Mouse (Mus musculus) heart, adult 9 months (tissue): ENCODE results near the gene Hnrnpc.
A peak's percentile ranks its signal among the peaks of the same experiment; 100 is the strongest.
"Not testable (repeated sequence)": the region's sequence is repeated elsewhere in the genome, so short reads cannot be mapped to it uniquely, and the experiment has no call there.

Experiments
- DNase-seq, 2 experiments: peaks; one replicate each; pipeline ENCODE4 v3.0.0; 2022; ENCODE audit warnings: low spot score in 2 of 2

Gene Hnrnpc

DNA sequence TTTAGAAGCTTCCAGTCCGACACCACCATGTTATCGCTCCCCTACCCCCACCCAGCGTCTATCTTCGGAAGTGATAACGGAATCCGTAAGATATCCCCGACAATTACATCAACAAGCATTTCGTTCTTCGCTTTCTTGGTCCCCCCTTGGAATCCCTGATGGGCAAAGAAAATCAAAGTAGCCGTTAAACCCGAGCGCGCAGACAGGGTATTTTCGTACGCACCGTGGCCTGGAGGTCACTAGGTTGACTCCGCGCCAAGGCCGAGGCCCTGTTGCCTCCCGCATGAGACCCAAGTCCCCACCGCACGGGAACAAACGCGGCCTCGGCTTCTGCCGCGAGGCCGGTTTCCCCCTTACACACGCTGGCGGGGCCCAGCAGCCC, 363 bp downstream of the Hnrnpc start:
- no peak for DNase-seq

DNA sequence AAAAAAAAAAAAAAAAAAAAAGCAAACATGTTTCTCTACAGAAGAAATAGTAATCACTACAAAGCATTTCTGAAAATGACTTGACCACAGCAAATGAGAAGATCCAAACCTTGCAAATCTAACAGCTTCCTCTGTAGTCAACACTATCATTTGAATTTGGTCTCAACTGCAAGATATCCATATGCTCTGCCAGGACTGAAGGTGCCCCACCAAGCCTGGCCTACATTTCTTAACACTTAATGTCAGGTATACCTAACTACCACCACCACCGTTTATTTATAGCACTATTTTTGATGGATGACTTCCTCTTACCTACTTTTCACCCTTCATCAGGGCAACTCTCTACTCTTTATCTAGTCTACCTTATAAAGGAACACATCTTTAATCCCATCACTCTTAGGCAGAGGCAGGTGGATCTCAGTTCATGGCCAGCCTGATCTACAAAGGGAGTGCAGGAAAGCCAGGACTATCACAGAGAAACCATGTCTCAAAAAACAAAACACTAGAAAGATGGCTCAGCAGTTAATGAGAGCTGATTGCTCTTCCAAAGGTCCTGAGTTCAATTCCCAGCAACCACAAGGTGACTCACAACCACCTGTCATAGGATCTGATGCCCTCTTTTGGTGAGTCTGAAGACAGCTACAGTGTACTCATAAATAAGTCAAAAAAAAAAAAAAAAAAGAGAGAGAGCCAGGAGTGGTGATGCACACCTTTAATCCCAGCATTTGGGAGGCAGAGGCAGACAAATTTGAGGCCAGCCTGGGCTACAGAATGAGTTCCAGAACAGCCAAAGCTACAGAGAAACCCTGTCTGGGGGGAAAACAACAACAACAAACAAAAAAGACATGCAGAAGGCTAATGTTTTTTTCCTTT, 2.3 kb downstream of the Hnrnpc start:
- no peak for DNase-seq

GRCm38 (mm10) chr14:52100170-52100960, 3.5 kb downstream of the Hnrnpc start:
- DNase-seq: no peak

GRCm38 (mm10) chr14:52099563-52099962, 4.3 kb downstream of the Hnrnpc start:
- no peak for DNase-seq

DNA sequence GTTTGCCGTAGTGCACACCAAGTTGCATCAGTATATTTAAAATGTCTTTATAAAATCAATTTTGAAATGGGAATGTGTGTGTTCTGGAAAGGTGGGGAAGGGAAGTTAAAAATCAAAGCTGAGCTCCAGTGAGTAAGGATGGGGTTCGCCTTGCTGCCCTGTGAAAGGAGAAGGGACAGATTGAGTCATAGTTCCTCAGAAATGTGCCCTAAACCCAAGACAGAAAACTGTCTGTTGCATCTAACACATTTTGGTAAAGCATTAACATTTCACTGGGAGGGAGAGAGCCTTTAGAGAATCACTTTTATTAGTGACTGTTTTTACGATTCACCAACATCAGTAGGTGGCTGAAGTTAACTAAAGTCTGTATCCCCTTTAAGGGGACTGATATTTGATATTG, 5.4 kb downstream of the Hnrnpc start:
- not testable (repeated sequence) for DNase-seq

GRCm38 (mm10) chr14:52097191-52097590, 6.6 kb downstream of the Hnrnpc start:
- DNase-seq: not testable (repeated sequence)

DNA sequence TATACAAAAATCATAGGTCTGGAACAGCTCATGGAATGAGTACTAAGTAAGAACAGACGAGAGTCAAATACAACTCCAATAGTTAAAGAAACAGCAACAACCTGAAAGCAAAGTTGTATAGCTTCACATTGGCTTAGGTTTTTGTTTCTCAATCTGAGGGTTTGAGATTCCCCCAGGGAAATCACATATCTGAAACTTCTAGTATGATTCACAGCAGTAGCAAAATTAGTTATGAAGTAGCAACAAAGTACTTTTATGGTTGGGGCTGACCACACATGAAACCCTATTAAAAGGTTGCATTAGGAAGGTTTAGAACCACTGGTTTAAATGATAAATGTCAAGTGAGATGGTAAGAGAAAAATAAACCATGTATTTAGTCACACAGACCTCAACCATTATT, 9.3 kb downstream of the Hnrnpc start:
- DNase-seq: no peak

DNA sequence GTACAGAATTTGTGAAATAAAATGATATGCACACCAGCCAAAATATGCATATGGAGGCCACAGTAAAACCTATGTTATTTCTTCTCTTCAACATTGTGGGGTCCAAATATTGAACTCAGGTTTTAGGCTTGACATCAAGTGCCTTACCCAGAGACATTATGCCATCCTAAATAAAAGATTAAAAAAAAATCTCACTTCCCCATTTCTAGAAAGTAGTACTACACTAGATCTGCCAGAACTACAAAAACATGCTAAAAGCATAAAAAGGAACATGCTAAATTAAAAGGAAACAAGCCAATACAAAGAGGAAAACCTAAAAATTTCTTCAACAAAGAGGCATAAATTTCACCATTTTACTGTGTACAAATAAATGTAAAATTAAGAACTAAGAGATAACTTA, 20.7 kb downstream of the Hnrnpc start:
- DNase-seq: no peak

- no peak for DNase-seq
Observed at GRCm38 (mm10) chr14:52071599-52072137, 32.2 kb downstream of the Hnrnpc start.

GRCm38 (mm10) chr14:52066135-52066534, 37.7 kb downstream of the Hnrnpc start:
- no peak for DNase-seq

- DNase-seq: no peak
Observed at GRCm38 (mm10) chr14:52061798-52062197, 42.0 kb downstream of the Hnrnpc start.

DNA sequence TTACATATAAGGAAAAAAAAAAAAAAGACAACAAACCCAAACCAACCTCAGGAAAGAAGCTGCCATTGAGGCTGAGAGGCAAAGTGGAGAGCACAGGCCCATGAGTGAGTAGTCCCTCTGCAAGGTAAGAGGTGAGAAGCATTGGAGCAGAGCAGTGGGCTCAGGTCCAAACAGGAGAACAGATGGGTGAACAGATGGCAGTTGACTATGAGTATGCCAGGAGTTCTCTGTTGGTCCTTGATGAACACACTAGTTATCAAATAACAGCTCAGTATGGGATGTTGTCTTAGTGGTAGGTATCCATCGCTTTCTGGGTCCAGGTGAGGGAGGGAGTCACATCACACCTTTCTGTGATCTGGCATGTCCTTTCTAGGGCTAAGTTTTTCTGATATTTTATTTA, 43.0 kb downstream of the Hnrnpc start:
- DNase-seq: no peak

GRCm38 (mm10) chr14:52059982-52060381, 43.8 kb downstream of the Hnrnpc start:
- no peak for DNase-seq

GRCm38 (mm10) chr14:52052720-52053119, 51.1 kb downstream of the Hnrnpc start:
- not testable (repeated sequence) for DNase-seq

DNA sequence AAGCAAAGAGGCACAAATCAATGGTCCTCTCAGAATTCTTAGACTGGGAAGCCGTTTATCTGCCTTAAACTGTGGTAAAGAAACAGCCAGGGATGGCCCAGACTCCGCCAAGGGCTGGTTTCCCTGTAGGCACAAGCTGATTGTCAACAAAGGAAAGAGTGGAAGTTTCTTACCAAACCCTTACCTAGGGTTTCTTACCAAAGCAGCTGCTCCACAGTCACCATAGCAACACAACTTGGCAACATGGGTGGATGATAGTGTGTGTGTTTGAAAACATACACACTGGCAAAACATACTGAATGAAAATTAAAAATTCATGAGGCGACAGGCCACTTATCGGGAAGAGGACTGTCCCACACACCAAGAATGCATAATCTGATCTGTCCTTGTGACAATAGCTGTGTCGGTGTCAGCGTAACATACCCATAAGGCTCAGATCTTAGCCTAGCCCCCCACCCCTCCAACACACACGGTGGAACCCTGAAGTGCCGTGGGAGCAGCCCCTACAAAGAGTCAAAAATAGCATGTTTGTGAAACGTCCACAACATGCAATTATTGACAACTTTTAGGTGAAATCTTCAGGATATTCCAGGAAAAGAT, 57.8 kb downstream of the Hnrnpc start:
- DNase-seq: no peak

GRCm38 (mm10) chr14:52044901-52045678, 58.7 kb downstream of the Hnrnpc start:
- no peak for DNase-seq

DNA sequence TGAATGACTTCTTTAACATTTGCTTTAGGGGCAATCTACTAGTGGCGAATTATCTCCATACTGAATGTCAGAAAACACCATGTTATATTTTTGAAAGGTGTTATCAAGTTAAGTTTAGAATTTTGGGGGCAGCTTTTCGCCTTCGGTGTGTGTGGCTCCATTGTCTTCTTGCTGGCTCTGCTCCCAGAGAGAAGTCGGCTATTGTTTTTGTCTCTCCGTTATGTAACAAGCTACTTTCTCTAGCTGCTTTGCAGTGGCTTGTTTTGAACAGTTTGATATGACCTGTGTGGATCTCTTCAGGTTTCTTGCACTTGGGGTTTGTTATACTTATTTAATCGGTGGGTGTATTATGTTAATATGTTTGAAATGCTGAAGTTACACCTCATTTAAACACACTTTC, 60.4 kb downstream of the Hnrnpc start:
- peak; percentile 29 to 40 for DNase-seq

GRCm38 (mm10) chr14:52042359-52042758, 61.5 kb downstream of the Hnrnpc start, which contains the start of gene Olfr221:
Gene Olfr221, minus strand, starts transcription at chr14:52042459.
- not testable (repeated sequence) for DNase-seq

DNA sequence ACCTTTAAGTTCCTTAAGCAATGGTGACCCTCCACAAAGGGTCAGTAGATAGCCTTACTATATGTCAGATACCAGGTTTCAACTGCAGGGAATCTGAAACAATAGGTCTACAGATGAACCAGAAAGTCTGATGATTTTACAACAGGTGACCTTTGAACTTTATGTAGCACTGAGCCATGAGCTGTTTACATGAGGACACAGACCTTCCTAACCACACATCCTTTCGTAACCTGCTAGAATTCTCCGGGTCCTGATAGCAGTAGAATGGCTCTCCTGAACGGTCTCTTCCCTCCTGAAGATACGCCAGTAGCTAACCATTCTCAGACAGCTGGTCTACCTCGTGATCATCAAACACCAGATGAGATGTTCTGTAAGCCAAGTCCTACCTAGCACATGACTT, 64.5 kb downstream of the Hnrnpc start:
- no peak for DNase-seq

GRCm38 (mm10) chr14:52035926-52036325, 67.9 kb downstream of the Hnrnpc start:
- no peak for DNase-seq

- no peak for DNase-seq
Observed at GRCm38 (mm10) chr14:52026342-52026741, 77.5 kb downstream of the Hnrnpc start.
